Mouse (Mus musculus) myocyte (in vitro differentiated cells): ENCODE measurements at regions not wholly inside any gene's neighbourhood (a gene's known extent, or its start where the extent isn't known, plus 50 kb on each side); places are given as distances from the start of the nearest gene placed in this dataset.

Experiments used
- H3K27me3 ChIP-seq: one replicate; pipeline ENCODE4 v1.6.1; 2011; ENCODE audit not compliant: control insufficient read depth, insufficient read depth, insufficient read length
- H3K36me3 ChIP-seq: one replicate; pipeline ENCODE4 v1.6.1; 2011; ENCODE audit not compliant: control insufficient read depth, insufficient read depth
- H3K4me2 ChIP-seq: one replicate; pipeline ENCODE4 v1.6.1; 2011; ENCODE audit warnings: low read depth, control low read depth
- H3K4me3 ChIP-seq: one replicate; pipeline ENCODE4 v1.5.1; 2011; ENCODE audit warnings: mild to moderate bottlenecking, control low read depth, moderate library complexity
- H3K79me2 ChIP-seq: one replicate; pipeline ENCODE4 v1.6.1; 2011; ENCODE audit not compliant: control insufficient read depth, insufficient read depth
- H3ac ChIP-seq: one replicate; pipeline ENCODE4 v1.6.1; 2011; ENCODE audit not compliant: control insufficient read depth, insufficient read length
- CEBPB ChIP-seq: IDR thresholded peaks from 2 replicates; pipeline ENCODE4 v1.6.1; 2011; ENCODE audit warnings: mild to moderate bottlenecking, moderate library complexity; ENCODE audit not compliant: poor library complexity, insufficient read depth, severe bottlenecking
- E2F4 ChIP-seq: IDR thresholded peaks from one replicate; pipeline ENCODE4 v1.6.1; 2011; ENCODE audit warnings: mild to moderate bottlenecking, control low read depth, moderate library complexity; ENCODE audit not compliant: insufficient read depth
- MAX ChIP-seq: IDR thresholded peaks from one replicate; pipeline ENCODE4 v1.6.1; 2011; ENCODE audit warnings: low read depth, mild to moderate bottlenecking, control low read depth
- MYOD1 ChIP-seq, 3 experiments: IDR thresholded peaks; one replicate each; pipeline ENCODE4 v1.6.1; 2011; ENCODE audit warnings: control low read depth in 2 of 3, low read depth in 2 of 3, mild to moderate bottlenecking in 2 of 3, moderate library complexity in 1 of 3; ENCODE audit not compliant: insufficient read length in 2 of 3, control insufficient read depth in 1 of 3
- MYOG ChIP-seq, 3 experiments: IDR thresholded peaks; one replicate each; pipeline ENCODE4 v1.6.1; 2011; ENCODE audit warnings: control low read depth in 2 of 3, low read depth in 2 of 3, mild to moderate bottlenecking in 2 of 3; ENCODE audit not compliant: insufficient read length in 2 of 3, control insufficient read depth in 1 of 3, insufficient read depth in 1 of 3
- POLR2A ChIP-seq: IDR thresholded peaks from one replicate; pipeline ENCODE4 v1.6.1; 2011; ENCODE audit warnings: low read depth, mild to moderate bottlenecking, control low read depth, moderate library complexity; ENCODE audit not compliant: insufficient read length
- POLR2AphosphoS2 ChIP-seq: IDR thresholded peaks from one replicate; pipeline ENCODE4 v1.6.1; 2011; ENCODE audit warnings: low read depth, control low read depth; ENCODE audit not compliant: insufficient read length
- REST ChIP-seq: IDR thresholded peaks from one replicate; pipeline ENCODE4 v1.6.1; 2011; ENCODE audit warnings: mild to moderate bottlenecking, control low read depth, moderate library complexity; ENCODE audit not compliant: insufficient read depth, insufficient read length
- SRF ChIP-seq: IDR thresholded peaks from one replicate; pipeline ENCODE4 v1.6.1; 2011; ENCODE audit warnings: low read depth; ENCODE audit not compliant: control insufficient read depth, insufficient read length
- TCF12 ChIP-seq: IDR thresholded peaks from one replicate; pipeline ENCODE4 v1.6.1; 2011; ENCODE audit warnings: mild to moderate bottlenecking, control low read depth; ENCODE audit not compliant: poor library complexity, insufficient read depth, severe bottlenecking
- TCF3 ChIP-seq: IDR thresholded peaks from one replicate; pipeline ENCODE4 v1.6.1; 2011; ENCODE audit warnings: low read depth, control low read depth; ENCODE audit not compliant: insufficient read length
- USF1 ChIP-seq: IDR thresholded peaks from one replicate; pipeline ENCODE4 v1.6.1; 2011; ENCODE audit warnings: low read depth, mild to moderate bottlenecking, control low read depth, moderate library complexity

DNA sequence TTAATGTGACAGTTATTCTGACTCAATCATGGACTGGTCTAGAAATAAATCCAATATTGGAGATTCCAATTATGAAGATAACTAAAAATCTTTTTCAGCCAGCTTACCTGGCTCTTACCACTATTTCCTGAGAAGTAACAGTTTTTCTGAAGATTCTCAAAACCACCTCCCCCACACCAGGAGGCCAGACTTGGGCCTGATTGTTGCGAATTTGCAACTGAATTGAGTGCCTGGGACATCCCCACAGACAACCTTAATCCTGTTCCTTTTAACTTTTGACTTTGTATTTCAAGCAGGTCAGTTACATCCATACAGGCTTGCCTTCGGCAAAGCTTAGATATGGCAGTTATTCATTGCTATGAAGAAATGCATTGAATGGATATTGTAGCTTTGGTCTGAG, 100.7 kb upstream of the Ctnnd2 start:
- no peak for TF ChIP-seq E2F4
- TF ChIP-seq USF1 = no peak
- TF ChIP-seq POLR2A = no peak
- no peak for TF ChIP-seq REST
- no peak overlapping the region for H3K4me3 ChIP-seq
- no peak overlapping the region for H3ac ChIP-seq
- no peaks in the 10 kb centered on the region for H3K36me3 ChIP-seq
- H3K79me2 ChIP-seq = no peaks in the 10 kb centered on the region
- H3K4me2 ChIP-seq = no peak overlapping the region
- no peaks in the 10 kb centered on the region for H3K27me3 ChIP-seq

DNA sequence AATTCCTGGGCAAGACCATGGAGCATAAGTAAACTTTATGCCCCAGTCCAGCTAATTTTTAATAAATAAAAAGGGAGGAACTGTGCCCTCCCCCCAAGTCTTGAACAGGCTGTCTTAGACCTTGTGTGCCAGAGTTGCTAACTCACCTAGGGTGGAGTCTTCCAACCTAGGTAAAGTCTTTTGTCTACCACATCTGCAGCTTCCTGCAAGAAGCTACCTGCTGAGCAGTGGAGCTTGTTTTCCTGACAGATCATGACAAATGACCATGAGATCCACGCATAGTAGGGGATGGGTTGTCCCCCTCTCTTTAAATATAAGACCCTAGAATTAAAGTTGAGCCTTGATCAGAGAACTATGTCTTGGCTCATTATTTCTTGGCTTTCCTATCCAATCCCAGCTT, 100.1 kb upstream of the Ctnnd2 start:
- Histone ChIP-seq H3K4me2 (no peak overlapping the region), H3ac (no peak overlapping the region), H3K79me2 (no peaks in the 10 kb centered on the region), H3K27me3 (no peaks in the 10 kb centered on the region), H3K36me3 (no peaks in the 10 kb centered on the region), H3K4me3 (no peak overlapping the region)
- TF ChIP-seq MYOD1 (IDR thresholded peaks at IDR 0.05; ENCODE audit: control insufficient read depth in 1 of 3, insufficient read length in 2 of 3, low read depth in 2 of 3) (no peak), USF1 (no peak), SRF (no peak), E2F4 (no peak), POLR2A (no peak), TCF3 (no peak), REST (no peak)

DNA sequence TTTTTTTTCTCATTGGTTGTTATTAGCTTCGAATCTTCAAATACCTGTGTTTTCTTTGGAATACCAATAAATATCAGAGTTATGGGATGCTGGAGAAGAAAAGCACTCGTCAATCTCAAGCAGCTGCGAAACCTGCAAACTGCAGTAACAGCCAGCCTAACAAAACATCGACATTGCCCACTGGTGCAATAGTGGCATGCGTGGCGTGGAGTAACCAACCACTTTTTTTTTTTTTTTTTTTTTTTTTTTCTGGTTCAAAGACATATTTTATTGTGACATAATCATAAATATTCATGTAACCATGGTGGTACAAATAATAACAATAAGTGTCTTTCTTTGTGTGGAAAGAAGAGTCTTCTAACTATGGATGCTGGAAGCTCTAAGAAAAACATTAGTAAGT, 85.3 kb upstream of the Ctnnd2 start:
- no peak overlapping the region for H3K4me2 ChIP-seq
- no peaks in the 10 kb centered on the region for H3K27me3 ChIP-seq
- H3K4me3 ChIP-seq = no peak overlapping the region
- no peaks in the 10 kb centered on the region for H3K79me2 ChIP-seq
- TF ChIP-seq MYOG (IDR thresholded peaks at IDR 0.05; ENCODE audit: control insufficient read depth in 1 of 3, insufficient read depth in 1 of 3, insufficient read length in 2 of 3, low read depth in 2 of 3) (no peak), SRF (no peak), POLR2A (no peak), MAX (no peak), TCF3 (no peak), REST (no peak), MYOD1 (IDR thresholded peaks at IDR 0.05; ENCODE audit: control insufficient read depth in 1 of 3, insufficient read length in 2 of 3, low read depth in 2 of 3) (no peak)
- no peak overlapping the region for H3ac ChIP-seq
- no peaks in the 10 kb centered on the region for H3K36me3 ChIP-seq

DNA sequence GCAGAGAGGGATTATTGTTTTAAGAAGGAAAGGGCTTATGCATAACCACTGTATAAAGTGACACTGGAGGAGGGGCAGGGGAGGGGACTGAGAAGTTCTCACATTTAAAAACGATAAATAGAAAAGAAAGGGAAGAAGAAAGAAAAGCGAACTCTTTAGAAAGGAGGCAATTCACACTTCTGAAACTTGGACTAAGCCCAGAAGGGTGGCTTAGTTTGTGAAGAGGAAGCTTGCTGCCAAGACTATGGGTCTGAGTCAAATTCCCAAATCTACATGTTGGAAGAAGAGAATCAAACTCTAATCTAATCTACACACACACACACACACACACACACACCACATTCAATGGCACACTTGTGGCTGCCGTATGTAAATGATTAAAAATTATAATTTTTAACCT, 50.3 kb upstream of the Ctnnd2 start:
- no peaks in the 10 kb centered on the region for H3K79me2 ChIP-seq
- no peak overlapping the region for H3K4me3 ChIP-seq
- TF ChIP-seq SRF (no peak), USF1 (no peak), TCF12 (no peak), MYOG (IDR thresholded peaks at IDR 0.05; ENCODE audit: control insufficient read depth in 1 of 3, insufficient read depth in 1 of 3, insufficient read length in 2 of 3, low read depth in 2 of 3) (no peak), CEBPB (no peak), POLR2A (no peak), POLR2AphosphoS2 (no peak), MAX (no peak), REST (no peak), MYOD1 (IDR thresholded peaks at IDR 0.05; ENCODE audit: control insufficient read depth in 1 of 3, insufficient read length in 2 of 3, low read depth in 2 of 3) (no peak), E2F4 (no peak), TCF3 (no peak)

More for the DNA sequence above, 50.3 kb upstream of the Ctnnd2 start:
- no peak overlapping the region for H3K4me2 ChIP-seq
- H3K27me3 ChIP-seq = no peaks in the 10 kb centered on the region
- no peaks in the 10 kb centered on the region for H3K36me3 ChIP-seq
- H3ac ChIP-seq = no peak overlapping the region
